Mouse (Mus musculus) megakaryocyte, embryonic 14.5 days (primary cell): ENCODE results near the gene Slc23a2. TPM values are rescaled to one million over a fixed set of nuclear protein-coding genes. Genes with fewer than 3 reads are reported as not detected.

Experiments
- H3K27me3 ChIP-seq: replicated peaks from 2 replicates; pipeline ENCODE3; 2012; ENCODE audit warnings: inconsistent platforms
- H3K36me3 ChIP-seq: replicated peaks from 2 replicates; pipeline ENCODE3; 2012; ENCODE audit warnings: low read length, inconsistent platforms, mixed read lengths
- H3K4me1 ChIP-seq: 2 replicates; pipeline ENCODE4 v1.6.1; 2012; ENCODE audit warnings: inconsistent platforms
- H3K4me3 ChIP-seq: replicated peaks from 2 replicates; pipeline ENCODE3; 2012; ENCODE audit warnings: moderate library complexity, mild to moderate bottlenecking, inconsistent platforms
- H3K9me3 ChIP-seq: 2 replicates; pipeline ENCODE4 v1.6.1; 2012; ENCODE audit warnings: inconsistent platforms
- FLI1 ChIP-seq: IDR thresholded peaks from 2 replicates; pipeline ENCODE4 v1.6.1; 2012; ENCODE audit warnings: low read length, inconsistent platforms, mixed read lengths
- GATA1 ChIP-seq: IDR thresholded peaks from 3 replicates; pipeline ENCODE4 v1.6.1; 2012; ENCODE audit warnings: mixed read lengths, low read length, inconsistent platforms, borderline replicate concordance
- polyA plus RNA-seq: library from polyadenylated mRNA; stranded (reverse); fragments of >175 nt; gene quantifications from 2 replicates; pipeline ENCODE4 v1.2.3, GENCODE M21; 2012; ENCODE audit warnings: low replicate concordance; ENCODE audit not compliant: insufficient read depth

Gene Slc23a2
- polyA plus RNA-seq, 1 experiment, result 0.23 TPM

GRCm38 (mm10) chr2:132092722-132093121, 52.2 kb downstream of the Slc23a2 start:
- TF ChIP-seq GATA1, result no peak
- no peak for TF ChIP-seq FLI1
- no peaks in the 10 kb centered on the region for H3K9me3 ChIP-seq
- H3K36me3 ChIP-seq, result peaks cover 61% of the 10 kb centered on the region
- peaks cover 12% of the 10 kb centered on the region for H3K27me3 ChIP-seq
- no peak overlapping the region for H3K4me3 ChIP-seq
- peaks cover 42% of the 10 kb centered on the region for H3K4me1 ChIP-seq

GRCm38 (mm10) chr2:132091749-132092148, 53.2 kb downstream of the Slc23a2 start:
- peaks cover 68% of the 10 kb centered on the region for H3K36me3 ChIP-seq
- H3K27me3 ChIP-seq, result peaks cover 14% of the 10 kb centered on the region
- peaks cover 41% of the 10 kb centered on the region for H3K4me1 ChIP-seq
- H3K4me3 ChIP-seq, result no peak overlapping the region
- H3K9me3 ChIP-seq, result no peaks in the 10 kb centered on the region
- TF ChIP-seq GATA1, result 0 out of 3 replicates have a peak, but pooled peaks have one; percentile 27
- no peak for TF ChIP-seq FLI1

DNA sequence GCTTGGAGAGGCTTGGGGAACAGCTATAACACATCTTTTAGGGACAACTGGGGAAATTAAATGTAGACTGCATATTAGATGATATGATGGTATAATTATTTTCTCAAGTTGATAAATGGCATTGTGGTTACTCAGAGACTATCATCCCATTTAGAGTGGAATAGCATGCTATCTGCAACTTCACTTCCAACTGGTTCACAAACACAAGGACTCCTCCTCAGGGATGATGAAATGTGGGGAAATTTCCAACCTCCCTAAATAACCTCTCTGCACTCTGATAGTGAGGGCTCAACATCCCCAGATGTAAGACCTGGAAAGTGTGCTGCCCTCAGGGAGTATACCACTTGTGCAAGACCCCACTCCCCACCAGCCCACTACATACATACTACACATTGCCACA, 60.1 kb downstream of the Slc23a2 start:
- Histone ChIP-seq H3K4me3 (no peak overlapping the region), H3K36me3 (peaks cover 87% of the 10 kb centered on the region), H3K9me3 (no peaks in the 10 kb centered on the region), H3K4me1 (peaks cover 15% of the 10 kb centered on the region), H3K27me3 (peaks cover 10% of the 10 kb centered on the region)
- TF ChIP-seq GATA1, result no peak
- no peak for TF ChIP-seq FLI1

DNA sequence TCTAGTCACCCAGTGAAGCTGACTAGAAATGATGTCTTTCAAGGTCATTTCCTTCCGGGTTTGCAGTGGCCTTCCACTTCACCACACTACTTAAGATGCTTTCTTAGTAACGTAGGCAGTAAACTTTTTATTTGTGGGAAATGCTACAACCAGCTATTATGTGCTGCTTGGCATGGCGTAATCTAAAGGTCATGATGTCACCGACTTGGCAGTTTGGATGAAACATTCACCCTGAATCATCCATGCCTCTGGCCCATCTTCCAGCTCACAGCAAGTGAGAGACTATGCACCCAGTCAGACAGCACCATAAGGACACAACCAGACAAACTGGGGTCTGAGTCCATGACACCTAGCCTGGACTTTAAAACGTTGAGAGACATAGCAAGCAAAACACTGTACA, 60.5 kb downstream of the Slc23a2 start:
- H3K9me3 ChIP-seq, result no peaks in the 10 kb centered on the region
- TF ChIP-seq FLI1 (no peak), GATA1 (no peak)
- H3K27me3 ChIP-seq, result peaks cover 9% of the 10 kb centered on the region
- H3K36me3 ChIP-seq, result peaks cover 84% of the 10 kb centered on the region
- peaks cover 15% of the 10 kb centered on the region for H3K4me1 ChIP-seq
- no peak overlapping the region for H3K4me3 ChIP-seq

GRCm38 (mm10) chr2:132079139-132079538, 65.8 kb downstream of the Slc23a2 start:
- Histone ChIP-seq H3K27me3 (no peaks in the 10 kb centered on the region), H3K36me3 (peaks cover 73% of the 10 kb centered on the region), H3K9me3 (no peaks in the 10 kb centered on the region), H3K4me3 (no peak overlapping the region), H3K4me1 (peaks cover 2% of the 10 kb centered on the region)
- no peak for TF ChIP-seq GATA1
- TF ChIP-seq FLI1, result no peak

GRCm38 (mm10) chr2:132073052-132073451, 71.9 kb downstream of the Slc23a2 start:
- Histone ChIP-seq H3K4me3 (no peak overlapping the region), H3K9me3 (no peaks in the 10 kb centered on the region), H3K4me1 (no peaks in the 10 kb centered on the region), H3K36me3 (peaks cover 80% of the 10 kb centered on the region), H3K27me3 (no peaks in the 10 kb centered on the region)
- TF ChIP-seq GATA1 (no peak), FLI1 (no peak)

DNA sequence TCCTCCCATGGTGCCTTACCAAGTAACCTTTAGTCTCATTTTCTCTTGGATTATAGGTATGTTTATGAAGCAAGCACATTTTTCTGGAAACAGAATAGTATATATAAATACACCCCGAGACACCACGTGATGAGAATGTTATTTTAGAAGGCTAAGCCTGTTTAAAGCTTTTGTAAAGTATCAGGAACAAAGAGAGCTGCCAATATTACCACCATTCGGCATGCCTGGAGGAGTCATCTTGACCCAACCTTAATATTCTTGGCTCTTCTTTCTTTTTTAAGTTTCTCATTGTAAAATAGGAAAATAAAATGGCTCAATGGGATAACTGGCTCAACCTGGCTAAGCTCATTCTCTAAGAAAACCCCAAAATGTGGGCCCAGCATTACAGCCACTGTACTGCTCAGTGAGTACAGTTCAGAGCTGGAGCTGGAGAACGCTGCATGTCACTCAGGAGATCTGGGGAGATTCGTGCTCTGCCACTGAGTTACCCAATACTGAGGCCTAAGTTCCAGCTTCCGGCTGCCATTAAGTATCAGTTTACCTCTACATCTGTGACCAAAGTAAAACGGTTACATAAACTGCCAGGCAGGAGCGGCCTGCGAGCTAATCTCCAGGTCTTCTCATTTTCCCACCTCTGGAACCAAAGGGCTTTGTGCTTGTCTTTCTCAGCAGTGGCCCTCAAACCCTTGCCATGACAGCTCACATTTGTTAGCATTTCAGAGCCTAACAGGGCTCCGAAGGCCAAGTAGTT, 74.7 kb downstream of the Slc23a2 start:
- Histone ChIP-seq H3K9me3 (no peaks in the 10 kb centered on the region), H3K27me3 (no peaks in the 10 kb centered on the region), H3K36me3 (peaks cover 73% of the 10 kb centered on the region), H3K4me3 (no peak overlapping the region), H3K4me1 (no peaks in the 10 kb centered on the region)
- TF ChIP-seq FLI1 (no peak), GATA1 (no peak)

DNA sequence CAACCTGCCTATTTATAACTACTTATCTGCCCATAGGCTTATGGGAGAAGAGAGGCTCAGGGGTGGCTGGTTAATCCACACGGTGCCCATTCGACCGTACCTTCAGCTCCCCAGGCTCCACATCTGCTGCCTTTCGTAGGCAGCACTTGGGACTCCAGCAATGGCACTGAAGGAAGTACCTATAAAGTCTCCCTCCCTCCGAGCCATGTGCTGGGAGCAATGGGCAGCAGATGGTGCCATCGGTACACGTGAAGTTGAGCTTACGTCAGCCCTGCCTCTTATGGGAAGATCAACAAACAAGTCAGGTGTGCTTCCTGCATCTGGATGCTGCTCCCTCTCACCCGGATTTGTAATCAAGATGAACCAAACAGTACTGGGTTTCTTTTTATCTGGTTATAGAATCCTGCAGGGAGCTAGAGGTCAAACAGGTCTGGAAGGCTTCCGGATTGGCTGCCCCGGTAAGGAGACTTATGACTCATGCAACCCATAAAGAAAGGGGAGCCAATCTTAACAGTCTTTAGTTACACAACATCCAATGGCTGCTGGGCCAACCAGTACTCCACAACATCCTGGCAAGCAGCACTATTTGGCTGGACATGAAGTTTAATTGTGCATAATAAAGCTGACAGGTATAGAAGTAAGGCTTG, 80.6 kb downstream of the Slc23a2 start:
- Histone ChIP-seq H3K9me3 (no peaks in the 10 kb centered on the region), H3K27me3 (no peaks in the 10 kb centered on the region), H3K4me3 (no peak overlapping the region), H3K36me3 (peaks cover 68% of the 10 kb centered on the region), H3K4me1 (peaks cover 8% of the 10 kb centered on the region)
- TF ChIP-seq FLI1 (no peak), GATA1 (no peak)

- peaks cover 8% of the 10 kb centered on the region for H3K4me1 ChIP-seq
- H3K27me3 ChIP-seq, result no peaks in the 10 kb centered on the region
- no peak overlapping the region for H3K4me3 ChIP-seq
- TF ChIP-seq FLI1 (no peak), GATA1 (no peak)
- H3K9me3 ChIP-seq, result no peaks in the 10 kb centered on the region
- H3K36me3 ChIP-seq, result peaks cover 70% of the 10 kb centered on the region
Measured at GRCm38 (mm10) chr2:132063776-132064175, 81.1 kb downstream of the Slc23a2 start.

DNA sequence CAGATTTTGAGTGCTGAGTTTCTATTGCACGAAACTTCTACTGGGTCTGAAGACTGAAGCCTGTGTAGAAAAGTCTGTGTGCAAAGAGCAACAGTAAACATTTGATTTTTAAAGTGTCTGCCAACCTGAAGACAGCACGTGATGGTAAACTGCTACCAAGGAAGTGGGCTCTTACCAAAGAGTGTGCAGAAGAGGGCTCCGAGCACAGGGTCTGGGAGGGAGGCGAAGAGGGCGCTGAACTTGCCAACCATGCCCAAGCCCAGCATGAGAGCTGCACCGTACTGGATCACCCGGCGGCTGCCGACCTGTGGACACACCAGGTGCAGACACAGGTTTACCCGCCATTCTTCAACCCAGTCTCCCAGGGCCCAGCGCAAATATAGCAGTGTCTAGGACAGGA, 83.0 kb downstream of the Slc23a2 start:
- peaks cover 85% of the 10 kb centered on the region for H3K36me3 ChIP-seq
- no peak for TF ChIP-seq GATA1
- TF ChIP-seq FLI1, result no peak
- H3K4me1 ChIP-seq, result peaks cover 11% of the 10 kb centered on the region
- no peaks in the 10 kb centered on the region for H3K9me3 ChIP-seq
- no peak overlapping the region for H3K4me3 ChIP-seq
- no peaks in the 10 kb centered on the region for H3K27me3 ChIP-seq
